Mouse (Mus musculus): Measurements from ENCODE around the gene Tomm40. TPM values are rescaled to one million over a fixed set of nuclear protein-coding genes. Genes with fewer than 3 reads are reported as not detected.

Tomm40 gene
- total RNA-seq (2022), result 10 to 100 TPM; 44.3 to 48.3 (median 46.0) TPM

GRCm38 (mm10) chr7:19715239-19716054 is at the start of gene Tomm40:
Tomm40 (minus strand) TSS chr7:19715438.
- DNase-seq (ENCODE audit: low spot score in 2 of 2), result peak; percentile 99 to 100

GRCm38 (mm10) chr7:19764581-19764980 is 49.3 kb upstream of the Tomm40 start:
- DNase-seq (ENCODE audit: low spot score in 2 of 2), result no peak

GRCm38 (mm10) chr7:19763829-19764477 is 48.7 kb upstream of the Tomm40 start:
- DNase-seq (ENCODE audit: low spot score in 2 of 2), result no peak

- no peak for DNase-seq (ENCODE audit: low spot score in 2 of 2)
Measured at GRCm38 (mm10) chr7:19762283-19762682, 47.0 kb upstream of the Tomm40 start.

GRCm38 (mm10) chr7:19760021-19760420 is 44.8 kb upstream of the Tomm40 start:
- DNase-seq (ENCODE audit: low spot score in 2 of 2), result no peak

GRCm38 (mm10) chr7:19758623-19759022 is 43.4 kb upstream of the Tomm40 start:
- DNase-seq (ENCODE audit: low spot score in 2 of 2), result no peak

GRCm38 (mm10) chr7:19755851-19756786 is 40.9 kb upstream of the Tomm40 start:
- DNase-seq (ENCODE audit: low spot score in 2 of 2), result peak; percentile 78 to 86

- no peak for DNase-seq (ENCODE audit: low spot score in 2 of 2)
Measured at GRCm38 (mm10) chr7:19755008-19755407, 39.8 kb upstream of the Tomm40 start.

- no peak for DNase-seq (ENCODE audit: low spot score in 2 of 2)
Measured at GRCm38 (mm10) chr7:19754065-19754464, 38.8 kb upstream of the Tomm40 start.

- no peak for DNase-seq (ENCODE audit: low spot score in 2 of 2)
Measured at GRCm38 (mm10) chr7:19753587-19753986, 38.3 kb upstream of the Tomm40 start.

- DNase-seq (ENCODE audit: low spot score in 2 of 2), result no peak
Measured at GRCm38 (mm10) chr7:19752652-19753051, 37.4 kb upstream of the Tomm40 start.

- DNase-seq (ENCODE audit: low spot score in 2 of 2), result no peak
Measured at GRCm38 (mm10) chr7:19751070-19751383, 35.8 kb upstream of the Tomm40 start.

GRCm38 (mm10) chr7:19750217-19751069 is 35.2 kb upstream of the Tomm40 start, which contains the start of gene Nectin2:
Nectin2 (minus strand) TSS chr7:19750483.
- peak; percentile 83 to 85 for DNase-seq (ENCODE audit: low spot score in 2 of 2)

GRCm38 (mm10) chr7:19749389-19750216 is 34.4 kb upstream of the Tomm40 start:
- peak; percentile 95 to 96 for DNase-seq (ENCODE audit: low spot score in 2 of 2)

GRCm38 (mm10) chr7:19748219-19749195 is 33.3 kb upstream of the Tomm40 start:
- no peak for DNase-seq (ENCODE audit: low spot score in 2 of 2)

- no peak for DNase-seq (ENCODE audit: low spot score in 2 of 2)
Measured at GRCm38 (mm10) chr7:19747420-19748218, 32.4 kb upstream of the Tomm40 start.

- no peak for DNase-seq (ENCODE audit: low spot score in 2 of 2)
Measured at GRCm38 (mm10) chr7:19746426-19747201, 31.4 kb upstream of the Tomm40 start.
